Mouse (Mus musculus) stomach, postnatal 0 days (tissue): ENCODE results near the gene Stxbp4. TPM values are rescaled to one million over a fixed set of nuclear protein-coding genes. Genes with fewer than 3 reads are reported as not detected.

Experiments used
- ATAC-seq: fragments of 200-750 bp; cut with Nextera tagmentation; 2 replicates; pipeline ENCODE4 v1.8.0; 2017; ENCODE audit not compliant: low FRiP score, low TSS enrichment
- DNase-seq: peaks from one replicate; pipeline ENCODE4 v3.0.0-alpha.2; 2016; ENCODE audit warnings: low spot score
- H3K27ac ChIP-seq: fragments of 300-500 bp; sonication (generic); replicated peaks from 2 replicates; pipeline ENCODE4 v1.5.1; 2014; ENCODE audit warnings: mild to moderate bottlenecking, control low read depth
- H3K27me3 ChIP-seq: fragments of 300-500 bp; sonication (generic); 2 replicates; pipeline ENCODE4 v1.6.1; 2014; ENCODE audit warnings: low read length; ENCODE audit not compliant: control insufficient read depth, insufficient read depth
- H3K36me3 ChIP-seq: fragments of 300-500 bp; sonication (generic); 2 replicates; pipeline ENCODE4 v1.6.1; 2014; ENCODE audit warnings: low read length, mixed read lengths; ENCODE audit not compliant: control insufficient read depth, insufficient read depth
- H3K4me1 ChIP-seq: fragments of 300-500 bp; sonication (generic); replicated peaks from 2 replicates; pipeline ENCODE4 v1.6.1; 2014; ENCODE audit warnings: antibody characterized with exemption; ENCODE audit not compliant: control insufficient read depth, insufficient read depth
- H3K4me2 ChIP-seq: fragments of 300-500 bp; sonication (generic); replicated peaks from 2 replicates; pipeline ENCODE4 v1.6.1; 2014; ENCODE audit warnings: low read depth, mild to moderate bottlenecking, control low read depth, moderate library complexity
- H3K4me3 ChIP-seq: fragments of 300-500 bp; sonication (generic); 2 replicates; pipeline ENCODE4 v1.5.1; 2014; ENCODE audit warnings: low read depth, low read length, control low read depth
- H3K9ac ChIP-seq: fragments of 300-500 bp; sonication (generic); 2 replicates; pipeline ENCODE4 v1.6.1; 2014; ENCODE audit warnings: mild to moderate bottlenecking, low read length, control low read depth, mixed read lengths
- H3K9me3 ChIP-seq: fragments of 300-500 bp; sonication (generic); 2 replicates; pipeline ENCODE4 v1.6.1; 2016; ENCODE audit warnings: low read length; ENCODE audit not compliant: control insufficient read depth
- CTCF ChIP-seq: IDR thresholded peaks from 2 replicates; pipeline ENCODE4 v1.5.1; 2016; ENCODE audit warnings: antibody characterized with exemption, low read depth, mild to moderate bottlenecking, moderate library complexity
- EP300 ChIP-seq: optimal IDR thresholded peaks from 2 replicates; pipeline ENCODE3; 2016; ENCODE audit warnings: antibody characterized with exemption
- WGBS: fragments of 180-500 bp; shearing (Covaris S2); extraction: QIAGEN DNeasy Blood & Tissue Kit; methylation state at CpG from one replicate; pipeline ENCODE4 v1.1.7; 2014; 5-methylcytosine and 5-hydroxymethylcytosine counted together
- polyA plus RNA-seq: library from polyadenylated mRNA; unstranded; fragments of >200 nt; fragmentation: Nextera tagmentation; extraction: Ambion mirVana; gene quantifications from 2 replicates; pipeline ENCODE4 v1.2.1, GENCODE M21; 2015

Gene Stxbp4
- 2.7 and 3.4 TPM in 2 replicates for polyA plus RNA-seq

- Histone ChIP-seq H3K9me3 (no peaks in the 10 kb centered on the region), H3K4me1 (no peaks in the 10 kb centered on the region), H3K36me3 (no peaks in the 10 kb centered on the region), H3K27ac (peak within 1 kb of the TSS; percentile 87), H3K9ac (peak within 1 kb of the TSS; percentile 90), H3K4me2 (peak within 1 kb of the TSS; percentile 66), H3K27me3 (no peaks in the 10 kb centered on the region), H3K4me3 (peak within 1 kb of the TSS; percentile 97)
- WGBS = under 1% methylated on average over 48 of the region's 48 CpGs
- DNase-seq (peak; percentile 93), ATAC-seq (peak; percentile 96)
- TF ChIP-seq CTCF = peak; percentile 65
- TF ChIP-seq EP300 = peak; percentile 100
Measured at GRCm38 (mm10) chr11:90637440-90638311, at the start of gene Stxbp4, which contains the start of gene Cox11. TSS of gene Stxbp4 (minus strand) at chr11:90638084. TSS of gene Cox11 (plus strand) at chr11:90638173.

- DNase-seq (no peak), ATAC-seq (peak; percentile 53)
- peak overlapping the region; percentile 82 for H3K4me2 ChIP-seq
- 1% methylated on average over 17 of the region's 17 CpGs for WGBS
- TF ChIP-seq CTCF (no peak), EP300 (no peak)
- H3K9ac ChIP-seq = peak overlapping the region; percentile 68
- no peaks in the 10 kb centered on the region; the same call in 1 of the 2 replicates for H3K36me3 ChIP-seq
- H3K27ac ChIP-seq = peak overlapping the region; percentile 76
- peak overlapping the region; percentile 73 for H3K4me3 ChIP-seq
- H3K4me1 ChIP-seq = peaks cover 2% of the 10 kb centered on the region; the same call in 1 of the 2 replicates
- H3K27me3 ChIP-seq = no peaks in the 10 kb centered on the region
- no peaks in the 10 kb centered on the region for H3K9me3 ChIP-seq
Measured at GRCm38 (mm10) chr11:90687040-90687439, 49.2 kb upstream of the Stxbp4 start.

GRCm38 (mm10) chr11:90686287-90687025, 48.6 kb upstream of the Stxbp4 start:
- peak overlapping the region; percentile 76 for H3K27ac ChIP-seq
- peak; percentile 66 for DNase-seq

GRCm38 (mm10) chr11:90685196-90685595, 47.3 kb upstream of the Stxbp4 start:
- ATAC-seq (no peak), DNase-seq (no peak)
- TF ChIP-seq EP300 (no peak), CTCF (no peak)
- 88% methylated on average over 6 of the region's 6 CpGs for WGBS
- Histone ChIP-seq H3K4me2 (no peak overlapping the region), H3K4me1 (peaks cover 2% of the 10 kb centered on the region; the same call in 1 of the 2 replicates), H3K9ac (no peak overlapping the region), H3K9me3 (no peaks in the 10 kb centered on the region), H3K27ac (no peak overlapping the region), H3K36me3 (no peaks in the 10 kb centered on the region; the same call in 1 of the 2 replicates), H3K27me3 (no peaks in the 10 kb centered on the region), H3K4me3 (no peak overlapping the region)

More at GRCm38 (mm10) chr11:90686287-90687025, 48.6 kb upstream of the Stxbp4 start:
- peaks cover 2% of the 10 kb centered on the region; the same call in 1 of the 2 replicates for H3K4me1 ChIP-seq
- TF ChIP-seq EP300 = no peak
- TF ChIP-seq CTCF = no peak
- whole genome bisulfite sequencing = 65% methylated on average over 13 of the region's 13 CpGs
- H3K4me2 ChIP-seq = peak overlapping the region; percentile 82
- peak; percentile 79 for ATAC-seq
- H3K27me3 ChIP-seq = no peaks in the 10 kb centered on the region
- H3K9ac ChIP-seq = peak overlapping the region; percentile 68; the same call in 1 of the 2 replicates
- no peaks in the 10 kb centered on the region for H3K9me3 ChIP-seq
- peak overlapping the region; percentile 73 for H3K4me3 ChIP-seq
- H3K36me3 ChIP-seq = no peaks in the 10 kb centered on the region; the same call in 1 of the 2 replicates

- H3K36me3 ChIP-seq = no peaks in the 10 kb centered on the region; the same call in 1 of the 2 replicates
- ATAC-seq (no peak), DNase-seq (no peak)
- H3K27me3 ChIP-seq = no peaks in the 10 kb centered on the region
- H3K4me1 ChIP-seq = peaks cover 2% of the 10 kb centered on the region; the same call in 1 of the 2 replicates
- WGBS = 72% methylated on average over 6 of the region's 6 CpGs
- H3K9ac ChIP-seq = no peak overlapping the region
- H3K4me2 ChIP-seq = no peak overlapping the region
- no peak overlapping the region for H3K4me3 ChIP-seq
- no peak overlapping the region for H3K27ac ChIP-seq
- H3K9me3 ChIP-seq = no peaks in the 10 kb centered on the region
- TF ChIP-seq CTCF = no peak
- TF ChIP-seq EP300 = no peak
Measured at GRCm38 (mm10) chr11:90684765-90685164, 46.9 kb upstream of the Stxbp4 start.
